Mouse (Mus musculus) hindbrain, embryonic 11.5 days (tissue): ENCODE results near the gene Otulin. TPM values are rescaled to one million over a fixed set of nuclear protein-coding genes. Genes with fewer than 3 reads are reported as not detected.

Source experiments
- ATAC-seq: fragments of 200-750 bp; cut with Nextera tagmentation; 2 replicates; pipeline ENCODE4 v1.8.0; 2017; ENCODE audit warnings: mild to moderate bottlenecking, moderate TSS enrichment, moderate library complexity; ENCODE audit not compliant: low FRiP score
- DNase-seq: peaks from one replicate; pipeline ENCODE4 v3.0.0-alpha.2; 2015; ENCODE audit warnings: low spot score
- H3K27ac ChIP-seq: fragments of 300-500 bp; sonication (generic); 2 replicates; pipeline ENCODE4 v1.5.1; 2014; ENCODE audit warnings: mild to moderate bottlenecking, low read depth, low read length
- H3K27me3 ChIP-seq: fragments of 300-500 bp; sonication (generic); 2 replicates; pipeline ENCODE4 v1.6.1; 2014; ENCODE audit warnings: mild to moderate bottlenecking, low read length, moderate library complexity, mixed read lengths; ENCODE audit not compliant: control insufficient read depth, insufficient read depth
- H3K36me3 ChIP-seq: fragments of 300-500 bp; sonication (generic); 2 replicates; pipeline ENCODE4 v1.6.1; 2014; ENCODE audit warnings: mild to moderate bottlenecking, low read length, moderate library complexity, mixed read lengths; ENCODE audit not compliant: control insufficient read depth, insufficient read depth
- H3K4me1 ChIP-seq: fragments of 300-500 bp; sonication (generic); replicated peaks from 2 replicates; pipeline ENCODE4 v1.6.1; 2014; ENCODE audit warnings: low read length, mixed read lengths; ENCODE audit not compliant: control insufficient read depth, insufficient read depth
- H3K4me2 ChIP-seq: fragments of 300-500 bp; sonication (generic); replicated peaks from 2 replicates; pipeline ENCODE4 v1.6.1; 2014; ENCODE audit warnings: mild to moderate bottlenecking, low read depth, low read length
- H3K4me3 ChIP-seq: fragments of 300-500 bp; sonication (generic); 2 replicates; pipeline ENCODE4 v1.5.1; 2014; ENCODE audit warnings: low read depth, low read length
- H3K9ac ChIP-seq: fragments of 300-500 bp; sonication (generic); 2 replicates; pipeline ENCODE4 v1.6.1; 2014; ENCODE audit warnings: low read depth, low read length
- H3K9me3 ChIP-seq: fragments of 300-500 bp; sonication (generic); 2 replicates; pipeline ENCODE4 v1.6.1; 2016; ENCODE audit warnings: low read length; ENCODE audit not compliant: control insufficient read depth
- WGBS: fragments of 180-500 bp; shearing (Covaris S2); extraction: QIAGEN DNeasy Blood & Tissue Kit; methylation state at CpG from one replicate; pipeline ENCODE4 v1.1.7; 2014; 5-methylcytosine and 5-hydroxymethylcytosine counted together
- polyA plus RNA-seq: library from polyadenylated mRNA; unstranded; fragments of >200 nt; fragmentation: Nextera tagmentation; extraction: Ambion mirVana; gene quantifications from 2 replicates; pipeline ENCODE4 v1.2.1, GENCODE M21; 2014

Otulin gene
- polyA plus RNA-seq, 1 experiment from 2014 or later, result 31.8 TPM

GRCm38 (mm10) chr15:27533036-27533435 is 97.5 kb downstream of the Otulin start:
- Histone ChIP-seq H3K27me3 (no peaks in the 10 kb centered on the region), H3K9ac (no peak overlapping the region), H3K4me1 (no peaks in the 10 kb centered on the region), H3K36me3 (no peaks in the 10 kb centered on the region), H3K4me2 (no peak overlapping the region), H3K4me3 (no peak overlapping the region), H3K9me3 (no peaks in the 10 kb centered on the region), H3K27ac (no peak overlapping the region)
- no peak for DNase-seq
- 79% methylated on average over 3 of the region's 3 CpGs for WGBS
- no peak for ATAC-seq

- Histone ChIP-seq H3K9ac (no peak overlapping the region), H3K27me3 (no peaks in the 10 kb centered on the region), H3K4me2 (no peak overlapping the region), H3K4me3 (no peak overlapping the region), H3K4me1 (no peaks in the 10 kb centered on the region), H3K9me3 (no peaks in the 10 kb centered on the region), H3K27ac (no peak overlapping the region), H3K36me3 (no peaks in the 10 kb centered on the region)
- WGBS, result 50% methylated on average over 4 of the region's 4 CpGs
- DNase-seq (no peak), ATAC-seq (no peak)
Measured at GRCm38 (mm10) chr15:27530023-27530422, 100.5 kb downstream of the Otulin start.

- no peak overlapping the region for H3K27ac ChIP-seq
- H3K9ac ChIP-seq, result no peak overlapping the region
- H3K4me3 ChIP-seq, result no peak overlapping the region
- no peaks in the 10 kb centered on the region for H3K9me3 ChIP-seq
- H3K27me3 ChIP-seq, result no peaks in the 10 kb centered on the region
- no peaks in the 10 kb centered on the region for H3K36me3 ChIP-seq
- no peak overlapping the region for H3K4me2 ChIP-seq
- DNase-seq (no peak), ATAC-seq (no peak)
- WGBS, result 94% methylated on average over 4 of the region's 4 CpGs
- H3K4me1 ChIP-seq, result no peaks in the 10 kb centered on the region
Measured at GRCm38 (mm10) chr15:27528896-27529295, 101.6 kb downstream of the Otulin start.

- Histone ChIP-seq H3K4me2 (no peak overlapping the region), H3K27ac (no peak overlapping the region), H3K27me3 (no peaks in the 10 kb centered on the region), H3K9ac (no peak overlapping the region), H3K36me3 (no peaks in the 10 kb centered on the region), H3K4me3 (no peak overlapping the region), H3K4me1 (no peaks in the 10 kb centered on the region), H3K9me3 (no peaks in the 10 kb centered on the region)
- WGBS, result 88% methylated on average over 12 of the region's 12 CpGs
- no peak for ATAC-seq
- no peak for DNase-seq
Measured at GRCm38 (mm10) chr15:27525233-27526005, 105.1 kb downstream of the Otulin start.

GRCm38 (mm10) chr15:27519857-27520256 is 110.6 kb downstream of the Otulin start:
- no peak overlapping the region for H3K9ac ChIP-seq
- no peaks in the 10 kb centered on the region for H3K36me3 ChIP-seq
- H3K4me3 ChIP-seq, result no peak overlapping the region
- ATAC-seq (no peak), DNase-seq (no peak)
- H3K27me3 ChIP-seq, result no peaks in the 10 kb centered on the region
- no peaks in the 10 kb centered on the region; the same call in 1 of the 2 replicates for H3K4me1 ChIP-seq
- no peaks in the 10 kb centered on the region for H3K9me3 ChIP-seq
- H3K27ac ChIP-seq, result no peak overlapping the region
- 93% methylated on average over 7 of the region's 7 CpGs for WGBS
- no peak overlapping the region for H3K4me2 ChIP-seq

GRCm38 (mm10) chr15:27518026-27518425 is 112.5 kb downstream of the Otulin start:
- WGBS, result 87% methylated on average over 8 of the region's 8 CpGs
- Histone ChIP-seq H3K27ac (no peak overlapping the region), H3K4me2 (no peak overlapping the region), H3K36me3 (no peaks in the 10 kb centered on the region), H3K4me3 (no peak overlapping the region), H3K27me3 (no peaks in the 10 kb centered on the region), H3K9ac (no peak overlapping the region), H3K9me3 (no peaks in the 10 kb centered on the region), H3K4me1 (no peaks in the 10 kb centered on the region; the same call in 1 of the 2 replicates)
- ATAC-seq, result no peak
- DNase-seq, result no peak

GRCm38 (mm10) chr15:27516927-27517326 is 113.6 kb downstream of the Otulin start:
- DNase-seq (no peak), ATAC-seq (no peak)
- Histone ChIP-seq H3K4me2 (no peak overlapping the region), H3K27me3 (no peaks in the 10 kb centered on the region), H3K9ac (no peak overlapping the region), H3K9me3 (no peaks in the 10 kb centered on the region), H3K27ac (no peak overlapping the region), H3K4me3 (no peak overlapping the region), H3K4me1 (no peaks in the 10 kb centered on the region; the same call in 1 of the 2 replicates), H3K36me3 (no peaks in the 10 kb centered on the region)
- 26% methylated on average over 1 of the region's 1 CpGs for WGBS

- no peak overlapping the region for H3K4me2 ChIP-seq
- no peak overlapping the region for H3K27ac ChIP-seq
- no peak overlapping the region for H3K9ac ChIP-seq
- H3K27me3 ChIP-seq, result no peaks in the 10 kb centered on the region
- no peaks in the 10 kb centered on the region for H3K36me3 ChIP-seq
- no peak for ATAC-seq
- DNase-seq, result no peak
- 98% methylated on average over 17 of the region's 17 CpGs for WGBS
- H3K4me1 ChIP-seq, result no peaks in the 10 kb centered on the region
- no peaks in the 10 kb centered on the region for H3K9me3 ChIP-seq
- no peak overlapping the region for H3K4me3 ChIP-seq
Measured at GRCm38 (mm10) chr15:27508982-27509381, 121.5 kb downstream of the Otulin start.

GRCm38 (mm10) chr15:27508169-27508568 is 122.3 kb downstream of the Otulin start:
- H3K36me3 ChIP-seq, result no peaks in the 10 kb centered on the region
- no peaks in the 10 kb centered on the region for H3K9me3 ChIP-seq
- H3K27ac ChIP-seq, result no peak overlapping the region
- H3K4me2 ChIP-seq, result no peak overlapping the region
- H3K27me3 ChIP-seq, result no peaks in the 10 kb centered on the region
- H3K4me1 ChIP-seq, result no peaks in the 10 kb centered on the region
- H3K9ac ChIP-seq, result no peak overlapping the region
- no peak overlapping the region for H3K4me3 ChIP-seq
- WGBS, result 93% methylated on average over 7 of the region's 7 CpGs
- DNase-seq (no peak), ATAC-seq (no peak)
